Mouse (Mus musculus): Measurements from ENCODE around the gene Fsd1. TPM values are rescaled to one million over a fixed set of nuclear protein-coding genes. Genes with fewer than 3 reads are reported as not detected.
A peak's percentile ranks its signal among the peaks of the same experiment; 100 is the strongest.
"Not testable (repeated sequence)": the region's sequence is repeated elsewhere in the genome, so short reads cannot be mapped to it uniquely, and the experiment has no call there.

Gene Fsd1
- 0.17 and 0.31 TPM in 2 replicates for polyA plus RNA-seq (2012; rRNA removed)

GRCm38 (mm10) chr17:55986030-55986961, at the start of gene Fsd1:
Fsd1 (plus strand) TSS chr17:55986509.
- Histone ChIP-seq H3K4me3 (replicated peaks; ENCODE audit: extremely low read depth, low read depth, low read length) (no peak within 1 kb of the TSS), H3K4me1 (ENCODE audit: control insufficient read depth, insufficient read depth, low read length) (no peaks in the 10 kb centered on the region)
- 7% methylated on average over 35 of the region's 35 CpGs for WGBS
- TF ChIP-seq CTCF (IDR thresholded peaks at IDR 0.05; ENCODE audit: insufficient read depth, low read length), result no peak
- TF ChIP-seq POLR2A (IDR thresholded peaks at IDR 0.05; ENCODE audit: borderline replicate concordance, extremely low read depth, low read depth, low read length), result no peak
- no peak for DNase-seq

- not testable (repeated sequence) for DNase-seq; H3K4me1 ChIP-seq (ENCODE audit: control insufficient read depth, insufficient read depth, low read length)
- 17% methylated on average over 10 of the region's 10 CpGs for WGBS
- peak overlapping the region; percentile 15 for H3K4me3 ChIP-seq (replicated peaks; ENCODE audit: extremely low read depth, low read depth, low read length)
Measured at GRCm38 (mm10) chr17:55944387-55944865, 41.9 kb upstream of the Fsd1 start.

GRCm38 (mm10) chr17:55944866-55945682, 41.2 kb upstream of the Fsd1 start:
- peak overlapping the region; percentile 81 for H3K4me3 ChIP-seq (replicated peaks; ENCODE audit: extremely low read depth, low read depth, low read length)
- peak; percentile 92 for DNase-seq
- WGBS, result under 1% methylated on average over 56 of the region's 56 CpGs
- peak; percentile 81; the same call in 1 of the 2 replicates for TF ChIP-seq POLR2A (IDR thresholded peaks at IDR 0.05; ENCODE audit: borderline replicate concordance, extremely low read depth, low read depth, low read length)
- H3K4me1 ChIP-seq (ENCODE audit: control insufficient read depth, insufficient read depth, low read length), result not testable (repeated sequence)

- WGBS, result 18% methylated on average over 5 of the region's 5 CpGs
- H3K4me3 ChIP-seq (replicated peaks; ENCODE audit: extremely low read depth, low read depth, low read length), result peak overlapping the region; percentile 81
- DNase-seq, result no peak
- H3K4me1 ChIP-seq (ENCODE audit: control insufficient read depth, insufficient read depth, low read length), result peaks cover 2% of the 10 kb centered on the region
- TF ChIP-seq POLR2A (IDR thresholded peaks at IDR 0.05; ENCODE audit: borderline replicate concordance, extremely low read depth, low read depth, low read length) (no peak), CTCF (IDR thresholded peaks at IDR 0.05; ENCODE audit: insufficient read depth, low read length) (no peak)
Measured at GRCm38 (mm10) chr17:55945696-55946095, 40.6 kb upstream of the Fsd1 start.

GRCm38 (mm10) chr17:55948647-55949046, 37.7 kb upstream of the Fsd1 start:
- Histone ChIP-seq H3K4me1 (ENCODE audit: control insufficient read depth, insufficient read depth, low read length) (peaks cover 2% of the 10 kb centered on the region), H3K4me3 (replicated peaks; ENCODE audit: extremely low read depth, low read depth, low read length) (no peak overlapping the region)
- DNase-seq, result no peak
- TF ChIP-seq POLR2A (IDR thresholded peaks at IDR 0.05; ENCODE audit: borderline replicate concordance, extremely low read depth, low read depth, low read length) (no peak), CTCF (IDR thresholded peaks at IDR 0.05; ENCODE audit: insufficient read depth, low read length) (no peak)
- WGBS, result 84% methylated on average over 4 of the region's 4 CpGs

- no peak for DNase-seq
- Histone ChIP-seq H3K4me3 (replicated peaks; ENCODE audit: extremely low read depth, low read depth, low read length) (no peak within 1 kb of the TSS), H3K4me1 (ENCODE audit: control insufficient read depth, insufficient read depth, low read length) (peaks cover 2% of the 10 kb centered on the region)
- TF ChIP-seq CTCF (IDR thresholded peaks at IDR 0.05; ENCODE audit: insufficient read depth, low read length) (no peak), POLR2A (IDR thresholded peaks at IDR 0.05; ENCODE audit: borderline replicate concordance, extremely low read depth, low read depth, low read length) (no peak)
- 82% methylated on average over 2 of the region's 2 CpGs for WGBS
Measured at GRCm38 (mm10) chr17:55949400-55949799, 36.9 kb upstream of the Fsd1 start, which contains the start of gene Zfp119b. Zfp119b (minus strand) TSS chr17:55949500.

GRCm38 (mm10) chr17:55950601-55951000, 35.7 kb upstream of the Fsd1 start:
- peaks cover 2% of the 10 kb centered on the region for H3K4me1 ChIP-seq (ENCODE audit: control insufficient read depth, insufficient read depth, low read length)
- TF ChIP-seq CTCF (IDR thresholded peaks at IDR 0.05; ENCODE audit: insufficient read depth, low read length) (no peak), POLR2A (IDR thresholded peaks at IDR 0.05; ENCODE audit: borderline replicate concordance, extremely low read depth, low read depth, low read length) (no peak)
- DNase-seq, result no peak
- H3K4me3 ChIP-seq (replicated peaks; ENCODE audit: extremely low read depth, low read depth, low read length), result no peak overlapping the region
- WGBS, result 70% methylated on average over 9 of the region's 9 CpGs

- no peak for DNase-seq
- TF ChIP-seq CTCF (IDR thresholded peaks at IDR 0.05; ENCODE audit: insufficient read depth, low read length), result no peak
- TF ChIP-seq POLR2A (IDR thresholded peaks at IDR 0.05; ENCODE audit: borderline replicate concordance, extremely low read depth, low read depth, low read length), result no peak
- H3K4me1 ChIP-seq (ENCODE audit: control insufficient read depth, insufficient read depth, low read length), result no peaks in the 10 kb centered on the region
- H3K4me3 ChIP-seq (replicated peaks; ENCODE audit: extremely low read depth, low read depth, low read length), result no peak overlapping the region
Measured at GRCm38 (mm10) chr17:55952041-55952440, 34.3 kb upstream of the Fsd1 start.

GRCm38 (mm10) chr17:55952447-55953027, 33.8 kb upstream of the Fsd1 start, which contains the start of gene Ebi3:
Ebi3 (plus strand) TSS chr17:55952640.
- no peak for DNase-seq
- TF ChIP-seq CTCF (IDR thresholded peaks at IDR 0.05; ENCODE audit: insufficient read depth, low read length) (no peak), POLR2A (IDR thresholded peaks at IDR 0.05; ENCODE audit: borderline replicate concordance, extremely low read depth, low read depth, low read length) (no peak)
- no peak within 1 kb of the TSS for H3K4me3 ChIP-seq (replicated peaks; ENCODE audit: extremely low read depth, low read depth, low read length)
- WGBS, result 58% methylated on average over 6 of the region's 6 CpGs
- no peaks in the 10 kb centered on the region for H3K4me1 ChIP-seq (ENCODE audit: control insufficient read depth, insufficient read depth, low read length)
